Mouse (Mus musculus): ENCODE results near the gene Lrp11.
A peak's percentile ranks its signal among the peaks of the same experiment; 100 is the strongest.
"Not testable (repeated sequence)": the region's sequence is repeated elsewhere in the genome, so short reads cannot be mapped to it uniquely, and the experiment has no call there.

Gene Lrp11

DNA sequence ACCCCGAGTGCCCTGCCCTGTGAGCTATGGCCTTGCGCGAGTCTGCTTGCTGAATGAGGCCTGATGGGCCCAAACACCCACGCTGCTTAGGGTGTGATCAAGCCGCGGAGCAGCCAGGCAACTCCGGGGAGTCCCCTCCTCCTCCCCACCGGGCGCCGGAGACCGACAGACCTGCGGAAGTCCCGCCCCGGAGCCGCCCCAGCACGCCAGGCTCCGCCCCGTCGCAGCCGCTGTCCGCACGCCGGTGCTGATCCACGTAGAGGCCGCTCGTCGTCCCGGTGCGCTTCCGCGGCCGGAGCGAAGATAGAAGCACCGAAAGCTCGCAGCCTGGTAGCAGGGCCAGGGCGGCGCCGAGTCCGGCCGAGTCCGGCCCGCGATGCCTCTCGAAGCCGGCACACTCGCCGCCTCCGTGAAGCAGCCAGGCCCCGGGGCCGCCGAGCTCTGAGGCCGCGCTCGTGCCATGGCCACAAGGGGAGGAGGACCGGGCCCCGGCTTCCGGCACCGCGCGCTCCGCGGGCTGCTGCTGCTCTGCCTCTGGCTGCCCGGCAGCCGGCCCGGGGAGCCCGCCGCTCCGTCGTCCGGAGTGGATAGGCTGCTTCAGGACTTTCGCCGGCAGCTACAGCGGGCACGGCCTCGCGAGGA, at the start of gene Lrp11:
Gene Lrp11 (plus strand): TSS at position 209 of the 642 bp plus-strand sequence.
- peak; percentile 82 to 91 for DNase-seq (ENCODE audit: low spot score in 2 of 2)

GRCm38 (mm10) chr10:7578002-7578401, 11.6 kb upstream of the Lrp11 start:
- DNase-seq (ENCODE audit: low spot score in 2 of 2), result peak; percentile 31 to 56

GRCm38 (mm10) chr10:7581401-7581800, 8.2 kb upstream of the Lrp11 start:
- no peak for DNase-seq (ENCODE audit: low spot score in 2 of 2)

DNA sequence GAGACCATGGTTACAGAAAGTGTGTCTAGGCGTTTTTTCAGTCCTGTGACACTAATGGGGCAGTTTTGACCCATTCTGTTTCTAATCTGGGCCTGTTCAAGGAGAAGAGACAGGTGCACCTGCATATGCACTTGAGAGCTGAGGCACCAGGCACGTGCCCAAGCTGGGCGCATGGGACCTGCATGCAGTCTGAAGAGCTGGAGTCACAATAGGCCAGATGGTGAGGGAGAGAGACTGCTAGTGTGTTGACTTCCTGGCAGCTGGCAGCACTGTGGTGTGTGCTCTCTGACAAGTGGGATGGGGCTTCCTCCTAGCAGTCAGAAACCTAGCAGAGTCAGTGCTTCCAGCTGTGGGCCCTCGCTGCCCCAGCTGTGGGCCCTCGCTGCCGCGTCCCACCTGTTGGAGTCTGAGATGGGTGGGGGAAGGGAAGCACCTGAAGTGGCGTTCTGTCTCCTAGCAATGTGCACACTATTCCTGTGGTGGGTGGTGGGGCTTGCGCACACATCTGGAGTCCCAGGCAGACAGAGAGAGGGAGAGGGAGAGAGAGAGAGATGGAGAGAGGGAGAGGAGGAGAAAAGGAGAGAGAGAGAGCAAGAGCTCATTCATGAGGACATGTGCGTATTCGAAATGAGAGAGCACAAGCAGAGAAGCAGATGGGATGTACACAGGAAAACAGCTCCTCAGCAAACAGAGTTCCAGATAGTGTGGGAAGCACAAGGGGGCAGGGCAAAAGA, 7.3 kb upstream of the Lrp11 start:
- peak; percentile 63 to 69 for DNase-seq (ENCODE audit: low spot score in 2 of 2)

DNA sequence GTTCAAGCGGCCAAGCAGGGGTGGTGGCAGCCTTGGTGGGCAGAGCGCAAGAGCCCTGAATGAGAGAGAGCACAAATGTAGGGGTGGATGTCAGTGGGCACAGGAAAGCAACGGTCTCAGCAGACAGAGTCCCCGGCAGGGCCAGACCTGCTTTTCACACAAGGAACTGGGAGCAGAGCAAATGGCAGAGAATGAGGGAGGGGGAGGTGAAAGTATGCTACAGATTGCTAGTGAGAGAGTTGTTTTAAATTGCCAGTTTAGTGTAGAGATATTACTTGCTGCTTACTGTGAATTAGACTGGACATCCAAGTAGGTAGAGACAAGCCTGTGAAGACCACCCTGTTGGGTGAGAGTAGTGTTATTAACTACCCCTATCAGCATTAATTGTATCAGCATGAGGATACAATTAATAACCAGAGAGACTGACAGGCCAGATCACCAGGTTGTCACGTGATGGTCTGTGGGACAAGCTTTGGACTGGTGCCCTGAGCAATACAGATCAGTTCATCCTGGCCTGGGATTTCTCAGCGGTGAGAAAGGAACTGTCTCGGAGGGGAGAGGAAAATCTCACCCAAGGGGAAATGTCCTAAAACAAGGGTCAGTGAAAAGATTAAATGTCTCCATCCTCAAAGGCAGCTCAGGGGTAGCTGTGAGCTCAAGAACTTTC, 6.6 kb upstream of the Lrp11 start:
- no peak for DNase-seq (ENCODE audit: low spot score in 2 of 2)

DNA sequence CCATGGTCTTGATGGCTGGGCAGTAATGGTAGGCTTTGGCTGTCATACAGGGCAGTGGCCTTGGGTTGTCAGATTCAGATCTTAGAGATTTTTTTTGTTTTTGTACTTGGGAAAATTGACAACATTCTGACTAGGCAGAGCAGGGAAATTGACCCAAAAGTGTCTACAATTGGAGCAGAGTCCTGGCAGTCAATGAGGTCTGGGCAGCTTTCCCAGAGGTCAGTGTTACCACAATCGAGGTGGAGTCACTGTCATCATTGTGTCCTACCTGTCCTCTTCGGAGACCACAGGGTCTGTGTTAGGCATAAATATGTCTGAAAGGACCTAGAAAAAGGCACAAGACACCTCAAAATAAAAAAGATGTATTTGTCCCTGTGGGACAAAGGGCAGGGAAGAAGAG, 2.8 kb upstream of the Lrp11 start:
- no peak for DNase-seq (ENCODE audit: low spot score in 2 of 2)

GRCm38 (mm10) chr10:7590234-7590689, 662 bp downstream of the Lrp11 start:
- peak in 1 of 2 experiments; percentile 6 for DNase-seq (ENCODE audit: low spot score in 2 of 2)

- DNase-seq (ENCODE audit: low spot score in 2 of 2), result no peak
Measured at GRCm38 (mm10) chr10:7590792-7591191, 1.2 kb downstream of the Lrp11 start.

GRCm38 (mm10) chr10:7594797-7595196, 5.2 kb downstream of the Lrp11 start:
- no peak for DNase-seq (ENCODE audit: low spot score in 2 of 2)

GRCm38 (mm10) chr10:7596251-7596650, 6.7 kb downstream of the Lrp11 start:
- no peak for DNase-seq (ENCODE audit: low spot score in 2 of 2)

- no peak for DNase-seq (ENCODE audit: low spot score in 2 of 2)
Measured at GRCm38 (mm10) chr10:7598177-7598576, 8.6 kb downstream of the Lrp11 start.

DNA sequence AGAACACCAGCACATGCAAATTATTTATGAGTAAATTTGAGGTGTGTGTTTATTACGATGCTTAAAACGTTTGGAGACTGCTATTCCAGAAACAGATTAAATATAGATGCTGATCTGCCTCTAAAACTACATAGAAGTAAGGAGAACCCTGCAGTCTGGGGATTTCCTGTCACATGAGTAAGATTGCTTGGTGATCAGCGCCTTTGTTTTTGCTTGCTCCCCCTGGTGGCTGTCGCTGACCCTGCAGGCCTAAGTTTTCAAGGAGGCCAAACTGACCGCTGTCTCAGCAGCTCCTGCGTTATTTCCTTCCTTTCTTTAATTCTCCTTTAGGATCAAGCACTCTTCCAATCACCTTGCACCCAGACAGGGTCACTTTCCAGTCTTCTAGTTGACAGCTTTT, 11.0 kb downstream of the Lrp11 start:
- DNase-seq (ENCODE audit: low spot score in 2 of 2), result peak; percentile 58 to 78

- DNase-seq (ENCODE audit: low spot score in 2 of 2), result no peak
Measured at GRCm38 (mm10) chr10:7605168-7605567, 15.6 kb downstream of the Lrp11 start.

DNA sequence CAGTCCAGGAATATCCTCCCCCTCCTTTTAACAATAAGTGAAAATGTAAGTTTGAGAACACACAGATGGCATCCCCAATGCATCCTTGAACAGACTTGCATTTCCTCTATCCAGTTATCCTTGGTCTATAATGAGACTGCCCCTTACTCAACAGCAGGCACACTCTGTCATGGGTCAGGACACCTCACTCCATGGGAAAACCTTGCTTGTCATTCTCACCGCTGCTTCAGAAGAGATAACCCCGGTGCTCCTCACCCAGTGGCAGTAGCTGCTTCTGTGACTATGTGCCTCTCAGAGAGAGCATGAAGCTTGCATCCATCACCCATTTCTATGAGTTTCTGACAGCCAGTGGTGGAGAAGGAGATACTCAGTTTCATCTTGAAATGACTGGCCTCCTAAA, 16.8 kb downstream of the Lrp11 start:
- no peak for DNase-seq (ENCODE audit: low spot score in 2 of 2)

GRCm38 (mm10) chr10:7608611-7609010, 19.0 kb downstream of the Lrp11 start:
- no peak for DNase-seq (ENCODE audit: low spot score in 2 of 2)

DNA sequence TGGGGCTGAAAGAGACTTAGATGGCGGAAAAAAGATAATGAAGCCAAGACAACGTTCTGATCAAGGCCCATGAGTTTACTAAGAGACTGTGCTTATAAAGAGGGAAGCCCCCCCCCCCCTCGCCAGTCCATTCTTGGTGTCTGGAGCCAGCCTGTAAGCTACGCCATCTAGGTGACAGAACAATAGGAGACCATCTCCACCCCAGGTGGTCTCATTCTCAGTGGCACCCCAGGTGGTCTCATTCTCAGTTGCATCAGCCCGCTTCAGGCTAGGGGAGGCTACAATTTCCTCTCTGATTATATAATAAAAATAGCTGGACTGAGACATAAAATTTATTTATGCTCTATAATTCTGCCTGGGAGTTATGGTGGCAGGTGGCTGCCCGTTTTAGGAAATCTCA, 22.0 kb downstream of the Lrp11 start:
- DNase-seq (ENCODE audit: low spot score in 2 of 2), result no peak

- DNase-seq (ENCODE audit: low spot score in 2 of 2), result not testable (repeated sequence)
Measured at GRCm38 (mm10) chr10:7612210-7612609, 22.6 kb downstream of the Lrp11 start.

DNA sequence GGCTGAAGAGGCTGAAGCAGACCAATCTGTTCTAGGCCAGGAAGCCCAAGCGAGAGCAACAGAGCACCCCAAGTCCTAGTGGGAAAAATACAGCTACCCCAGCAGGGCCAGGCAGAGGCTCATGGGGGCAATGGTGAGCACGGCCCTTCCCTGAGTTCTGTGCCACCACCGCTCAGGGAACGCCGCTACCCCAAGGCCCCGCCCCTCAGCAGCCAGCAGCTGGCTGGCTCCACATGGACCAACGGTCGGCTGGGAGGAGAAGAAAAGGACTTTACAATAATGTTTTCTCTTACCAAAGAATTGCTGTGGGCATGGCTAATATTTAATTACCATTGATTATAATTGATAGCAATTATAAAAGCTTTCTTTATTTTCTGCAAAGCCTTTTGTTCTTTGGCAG, 25.2 kb downstream of the Lrp11 start:
- no peak for DNase-seq (ENCODE audit: low spot score in 2 of 2)

DNA sequence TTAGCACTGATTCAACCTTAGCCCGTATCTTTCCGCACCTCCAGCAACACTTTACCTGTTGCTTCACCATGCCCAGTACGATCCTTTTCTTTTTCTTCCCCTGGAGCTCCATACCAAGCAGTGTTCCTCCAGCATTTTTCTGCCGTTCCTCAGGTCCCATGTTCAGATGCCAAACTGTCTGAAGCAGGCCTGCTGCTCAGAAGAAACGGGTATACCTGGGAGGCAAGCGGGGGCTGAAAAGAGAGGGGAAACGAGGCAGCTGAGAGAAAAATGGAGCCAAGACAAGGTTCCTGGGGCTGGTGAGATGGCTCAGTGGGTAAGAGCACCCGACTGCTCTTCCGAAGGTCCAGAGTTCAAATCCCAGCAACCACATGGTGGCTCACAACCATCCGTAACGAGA, 27.5 kb downstream of the Lrp11 start:
- DNase-seq (ENCODE audit: low spot score in 2 of 2), result not testable (repeated sequence)

DNA sequence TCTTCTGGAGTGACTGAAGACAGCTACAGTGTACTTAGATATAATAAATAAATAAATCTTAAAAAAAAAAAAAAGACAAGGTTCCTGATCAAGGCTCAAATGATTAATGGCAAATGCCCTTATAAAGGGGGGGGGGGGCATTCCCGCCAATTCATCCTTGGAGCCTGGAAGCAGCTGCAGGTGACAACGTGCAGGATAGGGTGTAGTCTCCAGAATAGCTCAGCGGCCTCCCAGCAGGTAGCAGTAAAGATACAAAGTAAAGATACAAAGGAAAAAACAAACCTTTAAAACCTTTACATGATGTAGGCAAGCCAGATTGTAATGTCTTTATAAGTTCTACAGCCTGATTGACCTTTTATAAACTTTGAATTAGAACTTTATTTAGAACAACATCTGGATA, 28.0 kb downstream of the Lrp11 start:
- DNase-seq (ENCODE audit: low spot score in 2 of 2), result not testable (repeated sequence)

DNA sequence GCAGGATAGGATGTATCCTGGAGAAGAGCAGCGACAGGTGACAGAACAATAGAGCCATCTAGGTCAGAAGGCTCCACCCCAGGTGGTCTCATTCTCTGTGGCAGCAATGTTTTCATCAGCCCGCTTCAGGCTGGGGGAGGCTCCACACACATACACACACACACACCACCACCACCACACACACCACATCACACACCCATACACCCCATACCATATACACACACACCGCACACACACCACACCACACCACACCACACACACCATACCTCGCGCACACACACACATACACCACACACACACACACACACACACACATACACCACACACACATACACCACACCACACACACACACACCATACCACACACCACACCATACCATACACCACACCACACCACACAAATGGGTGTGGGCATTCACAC, 30.2 kb downstream of the Lrp11 start:
- no peak for DNase-seq (ENCODE audit: low spot score in 2 of 2)

- DNase-seq (ENCODE audit: low spot score in 2 of 2), result no peak
Measured at GRCm38 (mm10) chr10:7620723-7621122, 31.1 kb downstream of the Lrp11 start.

DNA sequence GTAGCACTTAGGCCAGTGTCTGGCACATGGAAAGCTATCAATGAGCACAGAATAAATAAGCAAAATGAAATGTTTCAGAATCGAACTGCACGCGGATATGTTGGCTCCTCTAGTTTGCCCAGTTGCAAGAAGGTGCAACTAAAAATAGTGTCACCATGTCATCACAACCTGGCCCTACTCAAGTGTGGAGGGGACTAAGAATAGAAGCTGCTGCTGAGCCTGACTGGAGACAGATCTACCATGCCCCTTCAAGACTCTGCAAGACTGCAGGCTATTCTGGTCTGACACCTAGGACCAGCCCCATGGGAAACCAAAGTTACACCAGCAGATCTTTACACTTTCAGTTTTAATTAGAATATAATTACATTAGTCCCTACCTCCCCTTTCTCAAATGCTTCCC, 32.8 kb downstream of the Lrp11 start:
- no peak for DNase-seq (ENCODE audit: low spot score in 2 of 2)
